Mouse (Mus musculus) embryonic facial prominence, embryonic 14.5 days (tissue): Measurements from ENCODE around the gene Tat. TPM values are rescaled to one million over a fixed set of nuclear protein-coding genes. Genes with fewer than 3 reads are reported as not detected.

Experiments used
- ATAC-seq: fragments of 200-750 bp; cut with Nextera tagmentation; 2 replicates; pipeline ENCODE4 v1.8.0; 2017; ENCODE audit warnings: low read depth, moderate number of reproducible peaks, moderate TSS enrichment
- DNase-seq: peaks from one replicate; pipeline ENCODE4 v3.0.0-alpha.2; 2015; ENCODE audit warnings: low spot score
- H3K27ac ChIP-seq: fragments of 300-500 bp; sonication (generic); replicated peaks from 2 replicates; pipeline ENCODE4 v1.5.1; 2014; ENCODE audit warnings: low read depth, mild to moderate bottlenecking, low read length, moderate library complexity
- H3K27me3 ChIP-seq: fragments of 300-500 bp; sonication (generic); replicated peaks from 2 replicates; pipeline ENCODE4 v1.6.1; 2014; ENCODE audit warnings: low read length; ENCODE audit not compliant: control insufficient read depth, insufficient read depth
- H3K36me3 ChIP-seq: fragments of 300-500 bp; sonication (generic); 2 replicates; pipeline ENCODE4 v1.6.1; 2014; ENCODE audit warnings: low read length, mixed read lengths; ENCODE audit not compliant: control insufficient read depth, insufficient read depth
- H3K4me1 ChIP-seq: fragments of 300-500 bp; sonication (generic); 2 replicates; pipeline ENCODE4 v1.6.1; 2014; ENCODE audit warnings: antibody characterized with exemption, low read length; ENCODE audit not compliant: control insufficient read depth, insufficient read depth
- H3K4me2 ChIP-seq: fragments of 300-500 bp; sonication (generic); 2 replicates; pipeline ENCODE4 v1.6.1; 2014; ENCODE audit warnings: low read depth, mild to moderate bottlenecking, low read length, moderate library complexity, mixed read lengths
- H3K4me3 ChIP-seq: fragments of 300-500 bp; sonication (generic); 2 replicates; pipeline ENCODE4 v1.5.1; 2014; ENCODE audit warnings: low read depth, mild to moderate bottlenecking, low read length
- H3K9ac ChIP-seq: fragments of 300-500 bp; sonication (generic); 2 replicates; pipeline ENCODE4 v1.6.1; 2014; ENCODE audit warnings: low read depth, mild to moderate bottlenecking, low read length, moderate library complexity, mixed read lengths
- H3K9me3 ChIP-seq: fragments of 300-500 bp; sonication (generic); 2 replicates; pipeline ENCODE4 v1.6.1; 2016; ENCODE audit warnings: low read length; ENCODE audit not compliant: control insufficient read depth
- WGBS: fragments of 180-500 bp; shearing (Covaris S2); extraction: QIAGEN DNeasy Blood & Tissue Kit; methylation state at CpG from one replicate; pipeline ENCODE4 v1.1.7; 2014; 5-methylcytosine and 5-hydroxymethylcytosine counted together
- polyA plus RNA-seq: library from polyadenylated mRNA; unstranded; fragments of >200 nt; fragmentation: Nextera tagmentation; extraction: Ambion mirVana; gene quantifications from 2 replicates; pipeline ENCODE4 v1.2.1, GENCODE M21; 2014

Gene Tat
- polyA plus RNA-seq, 1 experiment from 2014 or later: 0.08 TPM

DNA sequence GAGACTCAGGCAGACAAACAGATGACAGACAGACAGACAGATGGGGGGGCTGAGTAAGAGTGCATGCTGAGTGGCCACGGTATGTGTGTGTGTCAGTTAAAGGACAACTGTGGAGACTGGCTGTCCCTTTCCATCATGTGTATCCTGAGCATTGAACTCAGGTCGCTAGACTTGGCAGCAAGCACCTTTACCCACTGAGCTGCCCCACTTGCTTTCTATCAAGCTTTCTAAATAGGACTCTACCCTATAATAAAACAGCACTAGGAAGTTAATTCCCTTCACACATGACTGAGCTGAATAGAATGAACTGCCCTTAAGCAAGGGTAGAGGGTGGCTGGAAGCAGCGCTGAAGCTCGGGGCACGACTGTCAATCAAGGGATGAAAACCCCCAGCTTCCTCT is 1.9 kb downstream of the Tat start:
- DNase-seq (no peak), ATAC-seq (no peak)
- Histone ChIP-seq H3K4me2 (no peak overlapping the region), H3K4me3 (no peak overlapping the region), H3K27ac (no peak overlapping the region), H3K36me3 (no peaks in the 10 kb centered on the region), H3K27me3 (no peaks in the 10 kb centered on the region), H3K9ac (no peak overlapping the region), H3K9me3 (no peaks in the 10 kb centered on the region), H3K4me1 (no peaks in the 10 kb centered on the region)
- WGBS: 72% methylated on average over 5 of the region's 5 CpGs

DNA sequence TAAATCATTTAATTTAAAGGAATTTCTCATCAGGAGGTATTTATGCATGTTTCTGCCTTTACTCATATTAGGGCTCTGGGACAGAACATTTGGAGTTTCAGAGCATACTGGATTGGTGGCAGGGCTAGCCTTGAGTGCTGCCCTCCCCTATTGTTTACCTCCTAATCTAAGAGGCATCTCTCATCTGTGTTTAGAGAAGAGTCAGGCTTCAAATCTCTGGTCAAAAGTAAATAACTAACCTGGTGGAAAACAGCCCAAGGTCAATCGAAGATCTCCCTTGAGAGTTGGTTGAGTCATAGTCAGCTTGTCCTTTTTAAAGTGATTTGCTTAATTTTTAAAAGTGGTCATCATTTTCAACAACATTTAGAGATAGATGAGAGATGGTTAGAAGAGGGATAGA is 2.7 kb downstream of the Tat start:
- Histone ChIP-seq H3K4me2 (no peak overlapping the region), H3K27ac (no peak overlapping the region), H3K36me3 (no peaks in the 10 kb centered on the region), H3K9me3 (no peaks in the 10 kb centered on the region), H3K9ac (no peak overlapping the region), H3K4me3 (no peak overlapping the region), H3K4me1 (no peaks in the 10 kb centered on the region), H3K27me3 (no peaks in the 10 kb centered on the region)
- 69% methylated on average over 1 of the region's 1 CpGs for WGBS
- ATAC-seq (no peak), DNase-seq (no peak)

DNA sequence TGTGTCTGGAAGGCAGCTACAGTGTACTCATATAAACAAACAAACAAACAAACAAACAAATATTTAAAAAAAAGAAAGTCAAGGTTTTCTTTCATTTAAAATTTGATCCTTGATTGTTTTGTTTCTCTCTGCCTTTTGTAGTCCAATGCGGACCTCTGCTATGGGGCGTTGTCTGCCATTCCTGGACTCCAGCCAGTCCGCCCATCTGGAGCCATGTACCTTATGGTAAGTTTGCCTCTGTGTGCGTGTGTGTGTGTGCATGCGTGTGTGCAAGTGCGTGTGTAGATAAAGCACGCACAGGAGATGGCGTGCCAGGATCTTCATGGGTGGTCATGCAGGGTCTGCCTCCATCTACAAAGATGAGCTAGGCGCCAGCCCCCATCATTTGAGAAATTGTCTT is 7.1 kb downstream of the Tat start:
- ATAC-seq (no peak), DNase-seq (no peak)
- Histone ChIP-seq H3K27ac (no peak overlapping the region), H3K9me3 (no peaks in the 10 kb centered on the region), H3K4me1 (no peaks in the 10 kb centered on the region), H3K4me3 (no peak overlapping the region), H3K4me2 (no peak overlapping the region), H3K27me3 (no peaks in the 10 kb centered on the region), H3K9ac (no peak overlapping the region), H3K36me3 (no peaks in the 10 kb centered on the region)
- 84% methylated on average over 9 of the region's 9 CpGs for WGBS

- H3K36me3 ChIP-seq: no peaks in the 10 kb centered on the region
- no peak overlapping the region for H3K4me2 ChIP-seq
- no peak overlapping the region for H3K9ac ChIP-seq
- DNase-seq (no peak), ATAC-seq (no peak)
- 71% methylated on average over 7 of the region's 7 CpGs for WGBS
- no peaks in the 10 kb centered on the region for H3K9me3 ChIP-seq
- H3K27me3 ChIP-seq: no peaks in the 10 kb centered on the region
- no peaks in the 10 kb centered on the region for H3K4me1 ChIP-seq
- H3K4me3 ChIP-seq: no peak overlapping the region
- no peak overlapping the region for H3K27ac ChIP-seq
Measured at GRCm38 (mm10) chr8:109998066-109998465, 7.8 kb downstream of the Tat start.

DNA sequence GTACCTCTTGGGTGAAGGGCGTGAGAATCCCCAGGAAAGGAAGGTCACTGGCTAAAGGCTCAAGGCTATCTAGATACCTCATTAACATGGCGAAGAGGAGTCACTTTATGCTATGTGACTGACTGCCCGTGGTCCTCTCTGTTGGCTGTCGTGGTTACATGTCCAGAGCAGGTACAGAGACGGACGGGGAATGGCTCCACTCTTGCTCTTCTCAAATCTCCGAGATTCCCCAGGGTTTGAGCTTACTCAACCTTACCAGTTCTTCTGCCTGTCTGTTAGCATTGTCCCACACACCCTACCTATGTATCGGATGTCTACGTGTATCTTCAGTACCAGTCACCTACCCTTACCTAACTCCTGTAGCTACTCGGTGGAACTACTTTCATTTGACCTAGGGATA is 9.7 kb downstream of the Tat start:
- Histone ChIP-seq H3K27ac (no peak overlapping the region), H3K9me3 (no peaks in the 10 kb centered on the region), H3K27me3 (no peaks in the 10 kb centered on the region), H3K36me3 (no peaks in the 10 kb centered on the region), H3K4me3 (no peak overlapping the region), H3K4me2 (no peak overlapping the region), H3K9ac (no peak overlapping the region), H3K4me1 (no peaks in the 10 kb centered on the region)
- WGBS: 78% methylated on average over 10 of the region's 10 CpGs
- ATAC-seq: no peak
- DNase-seq: no peak

DNA sequence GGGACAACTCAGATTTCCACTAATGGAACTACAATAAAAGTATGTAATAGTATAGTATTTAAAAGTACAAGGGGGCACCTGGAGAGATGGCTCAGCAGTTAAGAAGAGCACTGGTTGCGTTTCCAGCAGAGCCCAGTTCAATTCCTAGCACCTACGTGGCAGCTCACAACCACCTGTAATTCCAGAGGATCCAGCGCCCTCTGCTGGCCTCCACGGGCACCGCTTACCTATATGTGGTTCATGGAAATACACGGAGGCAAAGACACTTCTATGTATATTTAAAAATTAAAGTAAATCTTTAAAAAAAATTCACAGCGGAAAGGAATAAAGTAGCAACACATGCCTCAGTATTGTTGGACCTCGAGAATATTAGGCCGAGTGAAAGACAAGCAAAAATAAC is 12.7 kb downstream of the Tat start:
- no peaks in the 10 kb centered on the region for H3K36me3 ChIP-seq
- H3K27me3 ChIP-seq: no peaks in the 10 kb centered on the region
- H3K4me1 ChIP-seq: no peaks in the 10 kb centered on the region
- WGBS: 39% methylated on average over 9 of the region's 9 CpGs
- DNase-seq: no peak
- no peaks in the 10 kb centered on the region for H3K9me3 ChIP-seq
- no peak overlapping the region for H3K27ac ChIP-seq
- no peak for ATAC-seq
- H3K9ac ChIP-seq: no peak overlapping the region
- H3K4me3 ChIP-seq: no peak overlapping the region
- no peak overlapping the region for H3K4me2 ChIP-seq

DNA sequence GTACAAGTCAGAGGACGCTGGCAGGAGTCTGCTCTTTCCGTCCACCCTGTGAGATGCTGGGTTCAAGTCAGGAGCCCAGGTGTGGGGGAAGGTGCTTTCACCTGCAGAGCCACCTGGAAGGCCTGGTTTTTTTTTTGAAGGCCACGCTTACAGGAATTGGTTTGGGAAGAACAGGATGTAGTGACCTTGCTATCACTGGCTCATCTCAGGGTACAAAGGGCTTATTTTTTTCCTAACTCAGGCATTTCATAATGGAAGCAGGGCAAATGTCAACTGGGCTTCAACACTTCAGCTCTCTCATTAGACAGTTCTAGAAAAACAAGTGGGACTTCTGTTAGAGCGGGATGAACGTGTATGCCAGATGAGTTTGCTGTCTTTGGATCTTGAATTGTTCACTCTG is 14.1 kb downstream of the Tat start:
- WGBS: 69% methylated on average over 5 of the region's 5 CpGs
- DNase-seq (no peak), ATAC-seq (no peak)
- H3K4me1 ChIP-seq: no peaks in the 10 kb centered on the region
- no peak overlapping the region for H3K27ac ChIP-seq
- no peaks in the 10 kb centered on the region for H3K27me3 ChIP-seq
- no peak overlapping the region for H3K4me2 ChIP-seq
- H3K36me3 ChIP-seq: no peaks in the 10 kb centered on the region
- no peak overlapping the region for H3K9ac ChIP-seq
- no peaks in the 10 kb centered on the region for H3K9me3 ChIP-seq
- no peak overlapping the region for H3K4me3 ChIP-seq

DNA sequence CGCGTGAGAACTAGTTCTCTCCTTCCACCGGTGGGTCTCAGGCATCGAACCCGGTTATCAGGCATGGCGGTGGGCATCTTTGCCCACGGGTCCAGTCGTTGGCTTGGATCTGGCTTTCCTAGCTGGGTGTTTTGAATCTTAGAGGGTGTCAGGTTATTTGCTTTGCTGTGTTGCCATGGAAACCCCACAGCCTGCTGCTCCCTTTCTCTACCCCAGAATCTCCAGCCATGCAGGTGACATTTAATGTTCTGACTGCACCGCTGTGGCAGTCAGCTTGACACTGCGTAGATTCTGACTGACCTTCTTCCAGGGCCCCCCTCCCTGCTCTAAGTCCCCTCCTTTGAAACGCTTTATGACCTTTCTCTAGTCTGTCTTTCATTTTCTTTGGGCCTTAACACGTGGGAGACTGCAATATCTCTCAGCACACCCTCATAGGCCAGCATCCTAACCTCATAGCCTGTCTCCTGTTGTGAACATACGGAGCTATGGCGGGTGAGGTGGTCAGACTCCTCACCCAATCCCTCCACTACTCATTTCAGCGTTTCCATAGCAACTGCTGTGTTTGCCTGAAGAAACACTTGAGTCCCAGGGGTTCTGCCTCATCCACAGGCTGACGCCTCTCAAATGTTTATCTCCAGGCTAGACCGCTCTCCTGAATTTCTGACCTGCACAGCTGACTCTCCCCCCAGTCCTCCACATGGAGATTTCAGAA is 16.2 kb downstream of the Tat start:
- H3K9me3 ChIP-seq: no peaks in the 10 kb centered on the region
- no peaks in the 10 kb centered on the region for H3K4me1 ChIP-seq
- H3K9ac ChIP-seq: no peak overlapping the region
- H3K36me3 ChIP-seq: no peaks in the 10 kb centered on the region
- no peak overlapping the region for H3K27ac ChIP-seq
- no peak overlapping the region for H3K4me2 ChIP-seq
- DNase-seq: no peak
- no peak overlapping the region for H3K4me3 ChIP-seq
- WGBS: 62% methylated on average over 17 of the region's 17 CpGs
- ATAC-seq: no peak
- no peaks in the 10 kb centered on the region for H3K27me3 ChIP-seq

DNA sequence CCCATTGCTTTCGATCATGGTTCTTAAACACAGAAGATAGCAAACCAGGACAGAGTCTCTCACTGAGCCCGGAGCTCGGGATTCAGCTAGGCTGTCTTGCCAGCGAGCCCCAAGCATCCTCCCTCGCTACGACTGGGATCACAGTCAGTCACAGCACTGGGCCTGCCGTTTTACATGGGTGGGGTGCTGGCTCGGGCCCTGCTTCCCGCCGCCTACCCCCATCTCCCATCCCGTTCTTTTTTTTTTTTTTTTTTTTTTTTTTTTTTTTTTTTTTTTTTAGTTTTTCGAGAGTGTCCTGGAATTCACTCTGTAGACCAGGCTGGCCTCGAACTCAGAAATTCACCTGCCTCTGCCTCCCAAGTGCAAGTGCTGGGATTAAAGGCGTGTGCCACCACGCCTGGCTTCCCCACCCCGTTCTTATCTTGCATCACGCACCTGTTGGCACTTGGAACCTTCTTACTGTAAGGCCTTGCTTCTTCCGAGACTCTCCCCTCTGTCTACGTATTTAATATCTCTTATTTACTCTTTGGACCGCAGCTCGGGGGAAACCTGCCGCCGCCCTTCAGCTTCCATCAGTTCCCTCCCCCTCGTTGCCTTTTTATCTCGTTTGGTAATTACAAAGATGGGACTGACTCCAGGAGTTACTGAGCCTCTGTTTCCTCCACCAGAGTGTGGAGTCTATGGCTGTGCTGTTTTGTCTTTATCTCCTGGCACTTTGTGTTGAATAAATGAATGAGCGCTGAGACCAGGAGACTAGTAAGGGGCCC is 18.2 kb downstream of the Tat start:
- H3K36me3 ChIP-seq: no peaks in the 10 kb centered on the region
- no peaks in the 10 kb centered on the region for H3K27me3 ChIP-seq
- no peaks in the 10 kb centered on the region for H3K4me1 ChIP-seq
- H3K9me3 ChIP-seq: no peaks in the 10 kb centered on the region
- 85% methylated on average over 26 of the region's 26 CpGs for WGBS
- ATAC-seq (no peak), DNase-seq (no peak)
- H3K27ac ChIP-seq: no peak overlapping the region
- no peak overlapping the region for H3K4me3 ChIP-seq
- no peak overlapping the region for H3K9ac ChIP-seq
- no peak overlapping the region for H3K4me2 ChIP-seq
